36 mouse cellular contexts compared by ENCODE assay signal in the genomic region with DNA sequence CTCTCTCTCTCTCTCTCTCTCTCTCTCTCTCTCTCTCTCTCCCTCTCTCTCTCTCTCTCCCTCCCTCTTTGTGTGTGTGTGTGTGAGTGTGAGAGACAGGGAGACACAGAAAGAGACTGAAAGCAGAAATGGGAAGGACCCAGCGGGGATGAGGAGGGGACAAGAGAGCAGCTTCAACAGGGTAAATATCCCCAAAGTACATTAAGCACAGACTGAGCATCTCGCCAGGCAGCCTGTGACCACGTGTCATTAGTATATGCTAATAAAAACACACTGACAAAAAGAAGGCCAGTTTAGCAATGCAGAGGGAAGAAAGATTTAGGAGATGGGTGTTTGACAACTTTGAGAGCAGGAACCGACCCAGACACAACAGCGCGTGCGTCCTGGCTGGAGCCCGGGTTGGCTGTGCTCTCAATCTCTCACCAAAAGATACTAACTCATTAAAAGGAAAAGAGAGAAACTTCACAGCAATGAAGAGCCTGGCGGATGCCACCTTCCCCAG.
A peak's percentile ranks its signal among the peaks of the same experiment; 100 is the strongest.
DNase-seq lines count a peak whose midpoint lies in the region; ATAC-seq and TF ChIP-seq lines count a peak whose summit lies in the region.
"Had no signal": no experiment of that assay in that cellular context is flagged by ENCODE, and none has a peak within 500 bp of the region (broad histone marks: within the 10 kb centered on the region; RNA-seq: fewer than 3 reads in every experiment).

No protein-coding gene starts in this region.

- H3K27me3 ChIP-seq in forebrain, embryonic 10.5 days (ENCODE audit: poor library complexity, severe bottlenecking) = peaks cover 27% of the 10 kb centered on the region
- no peaks in the 10 kb centered on the region for H3K27me3 ChIP-seq in forebrain, postnatal 0 days (ENCODE audit: insufficient read depth, low read length)
- H3K27me3 ChIP-seq in midbrain, embryonic 11.5 days (ENCODE audit: control insufficient read depth, insufficient read depth, low read length) = no peaks in the 10 kb centered on the region
- H3K27me3 ChIP-seq in midbrain, embryonic 16.5 days (ENCODE audit: control insufficient read depth, insufficient read depth, low read depth, low read length) = no peaks in the 10 kb centered on the region
- H3K27me3 ChIP-seq in forebrain, embryonic 15.5 days = no peaks in the 10 kb centered on the region
- H3K27me3 ChIP-seq: kidney, embryonic 15.5 days; limb, embryonic 15.5 days; liver, embryonic 13.5 days; megakaryocyte, embryonic 14.5 days; neural tube, embryonic 15.5 days had no signal

- no peak overlapping the region for H3K9ac ChIP-seq in forebrain, postnatal 0 days
- H3K9ac ChIP-seq in midbrain, embryonic 11.5 days (ENCODE audit: low read length) = no peak overlapping the region
- no peak overlapping the region for H3K9ac ChIP-seq in midbrain, embryonic 16.5 days (ENCODE audit: low read depth, low read length)
- H3K9ac ChIP-seq in forebrain, embryonic 15.5 days (replicated peaks) = no peak overlapping the region; the same call in 1 of the 2 replicates
- H3K9ac ChIP-seq: hindbrain, embryonic 14.5 days; kidney, embryonic 15.5 days; limb, embryonic 15.5 days; liver, embryonic 13.5 days; neural tube, embryonic 15.5 days had no signal

- H3K9me3 ChIP-seq in forebrain, embryonic 10.5 days = no peaks in the 10 kb centered on the region
- H3K9me3 ChIP-seq in forebrain, postnatal 0 days (ENCODE audit: low read length) = no peaks in the 10 kb centered on the region
- H3K9me3 ChIP-seq in midbrain, embryonic 11.5 days (ENCODE audit: control insufficient read depth, low read length) = no peaks in the 10 kb centered on the region
- no peaks in the 10 kb centered on the region for H3K9me3 ChIP-seq in midbrain, embryonic 16.5 days (replicated peaks; ENCODE audit: control insufficient read depth, low read length, poor library complexity, severe bottlenecking)
- H3K9me3 ChIP-seq in forebrain, embryonic 15.5 days = no peaks in the 10 kb centered on the region
- H3K9me3 ChIP-seq: kidney, embryonic 15.5 days; limb, embryonic 10.5 days; limb, embryonic 15.5 days; liver, embryonic 13.5 days; neural tube, embryonic 15.5 days had no signal

- H3K4me2 ChIP-seq in forebrain, postnatal 0 days (ENCODE audit: low read depth) = no peak overlapping the region
- H3K4me2 ChIP-seq in midbrain, embryonic 11.5 days = no peak overlapping the region
- H3K4me2 ChIP-seq in midbrain, embryonic 16.5 days (ENCODE audit: low read length) = no peak overlapping the region
- no peak overlapping the region for H3K4me2 ChIP-seq in forebrain, embryonic 15.5 days (replicated peaks)
- H3K4me2 ChIP-seq: heart, embryonic 11.5 days; hindbrain, embryonic 14.5 days; kidney, embryonic 15.5 days; limb, embryonic 15.5 days; liver, embryonic 13.5 days; neural tube, embryonic 15.5 days had no signal

- H3K36me3 ChIP-seq in forebrain, embryonic 10.5 days (replicated peaks) = no peaks in the 10 kb centered on the region
- no peaks in the 10 kb centered on the region for H3K36me3 ChIP-seq in forebrain, postnatal 0 days (ENCODE audit: insufficient read depth)
- H3K36me3 ChIP-seq in midbrain, embryonic 11.5 days (ENCODE audit: control insufficient read depth, insufficient read depth, low read length) = no peaks in the 10 kb centered on the region
- H3K36me3 ChIP-seq in midbrain, embryonic 16.5 days (ENCODE audit: control insufficient read depth, insufficient read depth, low read length) = no peaks in the 10 kb centered on the region
- no peaks in the 10 kb centered on the region for H3K36me3 ChIP-seq in forebrain, embryonic 15.5 days
- H3K36me3 ChIP-seq: G1E; kidney, embryonic 15.5 days; limb, embryonic 10.5 days; limb, embryonic 15.5 days; liver, embryonic 13.5 days; neural tube, embryonic 15.5 days had no signal

- no peak for TF ChIP-seq CTCF in forebrain, postnatal 0 days (IDR thresholded peaks at IDR 0.05; ENCODE audit: low read depth)

- DNase-seq in forebrain, embryonic 10.5 days (ENCODE audit: extremely low spot score, low spot score) = no peak
- DNase-seq in forebrain, postnatal 0 days = no peak
- peak; percentile 72 for DNase-seq in midbrain, embryonic 11.5 days (ENCODE audit: low spot score, missing footprints)
- no peak for DNase-seq in cerebellum, postnatal 10 days
- DNase-seq in kidney, adult 9 months = no peak
- DNase-seq in embryo, embryonic 9.5 days (ENCODE audit: extremely low spot score) = no peak
- DNase-seq: adrenal gland, adult 8-10 months; cerebellum, adult 11 months; cerebellum, adult 9-10 months; embryo, embryonic 11 days; gastrocnemius, postnatal 25 days; heart, adult 11 months; heart, postnatal 36 days; kidney, adult 11 months; kidney, postnatal 36 days; liver, embryonic 13.5 days; lung, adult 18-20 months; lung, postnatal 4 days; right cerebral cortex, adult 18-20 months; right cerebral cortex, postnatal 4 days; thymus, adult 18-20 months; thymus, postnatal 25 days had no signal

- H3K27ac ChIP-seq in forebrain, embryonic 10.5 days = peak overlapping the region; percentile 79
- no peak overlapping the region for H3K27ac ChIP-seq in forebrain, postnatal 0 days (ENCODE audit: low read depth, low read length)
- no peak overlapping the region for H3K27ac ChIP-seq in midbrain, embryonic 11.5 days (ENCODE audit: low read depth, low read length)
- H3K27ac ChIP-seq in midbrain, embryonic 16.5 days (ENCODE audit: low read length) = no peak overlapping the region
- peak overlapping the region; percentile 2 for H3K27ac ChIP-seq in forebrain, embryonic 15.5 days (replicated peaks)
- H3K27ac ChIP-seq: hindbrain, embryonic 14.5 days; kidney, embryonic 15.5 days; limb, embryonic 15.5 days; liver, embryonic 13.5 days; neural tube, embryonic 15.5 days; stomach, postnatal 0 days had no signal

- WGBS in forebrain, embryonic 10.5 days = 48% methylated on average over 9 of the region's 9 CpGs
- WGBS in forebrain, postnatal 0 days = 18% methylated on average over 9 of the region's 9 CpGs
- WGBS in midbrain, embryonic 11.5 days = 62% methylated on average over 9 of the region's 9 CpGs
- WGBS in midbrain, embryonic 16.5 days = 41% methylated on average over 9 of the region's 9 CpGs
- WGBS in forebrain, embryonic 15.5 days = 10% methylated on average over 9 of the region's 9 CpGs

- peak overlapping the region; percentile 16 for H3K4me3 ChIP-seq in forebrain, embryonic 10.5 days
- H3K4me3 ChIP-seq in forebrain, postnatal 0 days (ENCODE audit: low read depth, low read length) = no peak overlapping the region
- H3K4me3 ChIP-seq in midbrain, embryonic 11.5 days (ENCODE audit: low read depth, low read length) = no peak overlapping the region
- no peak overlapping the region for H3K4me3 ChIP-seq in midbrain, embryonic 16.5 days (ENCODE audit: low read depth, low read length)
- no peak overlapping the region for H3K4me3 ChIP-seq in forebrain, embryonic 15.5 days
- H3K4me3 ChIP-seq: erythroblast, embryonic 14.5 days; kidney, embryonic 15.5 days; limb, embryonic 10.5 days; limb, embryonic 15.5 days; liver, embryonic 13.5 days; megakaryocyte, embryonic 14.5 days; neural tube, embryonic 15.5 days had no signal

- no peak for ATAC-seq in forebrain, postnatal 0 days
- ATAC-seq in midbrain, embryonic 11.5 days (ENCODE audit: low FRiP score) = no peak
- ATAC-seq in midbrain, embryonic 16.5 days = no peak
- 0 out of 2 replicates have a peak, but pooled peaks have one; percentile 33 for ATAC-seq in forebrain, embryonic 15.5 days (replicated peaks)
- ATAC-seq: inflammation-experienced regulatory T-cells, adult 6 months; lung, postnatal 0 days had no signal

- H3K4me1 ChIP-seq in forebrain, embryonic 10.5 days = peaks cover 46% of the 10 kb centered on the region
- H3K4me1 ChIP-seq in forebrain, postnatal 0 days (ENCODE audit: insufficient read depth) = peaks cover 14% of the 10 kb centered on the region; the same call in 1 of the 2 replicates
- H3K4me1 ChIP-seq in midbrain, embryonic 11.5 days (ENCODE audit: control insufficient read depth, insufficient read depth, low read length) = peaks cover 9% of the 10 kb centered on the region
- H3K4me1 ChIP-seq in midbrain, embryonic 16.5 days (ENCODE audit: control insufficient read depth, insufficient read depth, low read length) = peaks cover 16% of the 10 kb centered on the region
- H3K4me1 ChIP-seq in forebrain, embryonic 15.5 days = peaks cover 33% of the 10 kb centered on the region
- H3K4me1 ChIP-seq: limb, embryonic 15.5 days; liver, embryonic 13.5 days; megakaryocyte, embryonic 14.5 days had no signal

Comparison
In these comparisons a context has a peak if more than half of its experiments do, and no peak if none do; other contexts are left out.
1. H3K27ac ChIP-seq: peak in forebrain, embryonic 10.5 days (single experiment) and forebrain, embryonic 15.5 days (single experiment); none in forebrain, postnatal 0 days (single experiment), midbrain, embryonic 11.5 days (single experiment) and midbrain, embryonic 16.5 days (single experiment).